Mouse (Mus musculus): ENCODE results near the gene Krtap4-16. TPM values are rescaled to one million over a fixed set of nuclear protein-coding genes. Genes with fewer than 3 reads are reported as not detected.
"Not testable (repeated sequence)": the region's sequence is repeated elsewhere in the genome, so short reads cannot be mapped to it uniquely, and the experiment has no call there.

Gene Krtap4-16
- polyA plus RNA-seq (2015; fragmentation: Nextera tagmentation; extraction: Ambion mirVana): not detected in 2 replicates

- H3K27ac ChIP-seq (replicated peaks): no peak within 1 kb of the TSS
- no peak within 1 kb of the TSS for H3K4me3 ChIP-seq
- H3K27me3 ChIP-seq (replicated peaks): no peaks in the 10 kb centered on the region
- H3K9me3 ChIP-seq: no peaks in the 10 kb centered on the region
- H3K4me2 ChIP-seq: no peak within 1 kb of the TSS
- H3K9ac ChIP-seq: no peak within 1 kb of the TSS
- H3K4me1 ChIP-seq: no peaks in the 10 kb centered on the region
- no peaks in the 10 kb centered on the region for H3K36me3 ChIP-seq
- no peak for ATAC-seq (ENCODE audit: extremely low read depth, insufficient number of reproducible peaks, low FRiP score, low TSS enrichment)
Observed at GRCm38 (mm10) chr11:99851508-99851907, at the start of gene Krtap4-16. Gene Krtap4-16 (minus strand): TSS chr11:99851608.

DNA sequence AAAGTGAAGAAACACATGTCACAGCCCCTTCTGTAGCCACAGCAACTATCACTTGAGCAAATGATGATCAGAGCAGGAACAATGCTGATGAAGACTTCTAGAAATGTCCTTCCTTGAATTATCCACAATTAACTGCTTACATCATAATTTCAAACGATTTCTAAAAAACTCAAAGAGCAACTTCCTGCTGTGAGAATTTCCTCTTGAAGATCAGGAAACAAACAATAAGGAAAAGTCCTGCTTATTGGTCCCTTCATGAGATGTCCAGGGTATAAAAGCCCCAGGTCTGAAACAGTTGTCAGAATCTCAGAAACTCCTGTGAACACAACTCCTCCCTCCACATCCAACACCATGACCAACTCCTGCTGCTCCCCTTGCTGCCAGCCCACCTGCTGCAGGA lies 27.5 kb upstream of the Krtap4-16 start, which contains the start of gene Gm11567:
Gene Gm11567 (plus strand): TSS at position 301 of the 400 bp plus-strand sequence.
- H3K9ac ChIP-seq; H3K4me3 ChIP-seq; H3K36me3 ChIP-seq; H3K4me2 ChIP-seq; H3K27ac ChIP-seq (replicated peaks); H3K9me3 ChIP-seq; ATAC-seq (ENCODE audit: extremely low read depth, insufficient number of reproducible peaks, low FRiP score, low TSS enrichment); H3K27me3 ChIP-seq (replicated peaks); H3K4me1 ChIP-seq: not testable (repeated sequence)
- 36% methylated on average over 1 of the region's 1 CpGs for WGBS

GRCm38 (mm10) chr11:99873089-99873488 lies 21.7 kb upstream of the Krtap4-16 start, which contains the start of gene Krtap9-1:
Gene Krtap9-1 (plus strand): TSS chr11:99873389.
- not testable (repeated sequence) for H3K9ac ChIP-seq; H3K4me2 ChIP-seq; H3K27ac ChIP-seq (replicated peaks); H3K36me3 ChIP-seq; H3K27me3 ChIP-seq (replicated peaks); H3K9me3 ChIP-seq; H3K4me3 ChIP-seq; H3K4me1 ChIP-seq; ATAC-seq (ENCODE audit: extremely low read depth, insufficient number of reproducible peaks, low FRiP score, low TSS enrichment)
- 75% methylated on average over 1 of the region's 1 CpGs for WGBS

DNA sequence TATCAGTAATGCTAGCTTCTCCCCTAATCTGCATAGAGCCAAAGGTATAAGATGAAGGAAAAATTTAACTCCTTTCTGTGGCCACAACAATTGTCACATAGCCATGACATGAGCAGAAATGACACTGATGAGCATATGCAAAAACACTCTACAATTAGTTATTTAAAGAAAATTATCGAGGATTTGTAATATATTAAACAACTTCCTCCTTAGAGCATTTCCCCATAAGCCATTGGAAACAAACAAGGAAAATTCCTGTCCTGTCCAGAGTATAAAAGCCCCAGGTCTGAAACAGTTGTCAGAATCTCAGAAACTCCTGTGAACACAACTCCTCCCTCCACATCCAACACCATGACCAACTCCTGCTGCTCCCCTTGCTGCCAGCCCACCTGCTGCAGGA lies 12.8 kb upstream of the Krtap4-16 start, which contains the start of gene Gm11559:
Gene Gm11559 (plus strand): TSS at position 301 of the 400 bp plus-strand sequence.
- H3K27ac ChIP-seq (replicated peaks); H3K4me3 ChIP-seq; ATAC-seq (ENCODE audit: extremely low read depth, insufficient number of reproducible peaks, low FRiP score, low TSS enrichment); H3K4me2 ChIP-seq; H3K9me3 ChIP-seq; H3K9ac ChIP-seq; H3K27me3 ChIP-seq (replicated peaks); H3K4me1 ChIP-seq; H3K36me3 ChIP-seq: not testable (repeated sequence)
- WGBS: 44% methylated on average over 1 of the region's 1 CpGs

GRCm38 (mm10) chr11:99858761-99859160 lies 7.4 kb upstream of the Krtap4-16 start:
- 82% methylated on average over 2 of the region's 2 CpGs for WGBS

GRCm38 (mm10) chr11:99857617-99858016 lies 6.2 kb upstream of the Krtap4-16 start, which contains the start of gene Gm11568:
Gene Gm11568 (plus strand): TSS chr11:99857917.
- WGBS: 64% methylated on average over 2 of the region's 2 CpGs
- H3K36me3 ChIP-seq: no peaks in the 10 kb centered on the region
- no peak within 1 kb of the TSS for H3K9ac ChIP-seq
- no peak within 1 kb of the TSS for H3K27ac ChIP-seq (replicated peaks)
- no peaks in the 10 kb centered on the region for H3K9me3 ChIP-seq
- no peak within 1 kb of the TSS for H3K4me2 ChIP-seq
- H3K4me1 ChIP-seq: no peaks in the 10 kb centered on the region
- H3K4me3 ChIP-seq: no peak within 1 kb of the TSS
- no peak for ATAC-seq (ENCODE audit: extremely low read depth, insufficient number of reproducible peaks, low FRiP score, low TSS enrichment)
- no peaks in the 10 kb centered on the region for H3K27me3 ChIP-seq (replicated peaks)

More at GRCm38 (mm10) chr11:99858761-99859160, 7.4 kb upstream of the Krtap4-16 start:
- no peaks in the 10 kb centered on the region for H3K4me1 ChIP-seq
- H3K9ac ChIP-seq: no peak overlapping the region
- H3K27ac ChIP-seq (replicated peaks): no peak overlapping the region
- no peaks in the 10 kb centered on the region for H3K27me3 ChIP-seq (replicated peaks)
- H3K36me3 ChIP-seq: no peaks in the 10 kb centered on the region
- H3K9me3 ChIP-seq: no peaks in the 10 kb centered on the region
- no peak overlapping the region for H3K4me2 ChIP-seq
- no peak overlapping the region for H3K4me3 ChIP-seq
- no peak for ATAC-seq (ENCODE audit: extremely low read depth, insufficient number of reproducible peaks, low FRiP score, low TSS enrichment)

DNA sequence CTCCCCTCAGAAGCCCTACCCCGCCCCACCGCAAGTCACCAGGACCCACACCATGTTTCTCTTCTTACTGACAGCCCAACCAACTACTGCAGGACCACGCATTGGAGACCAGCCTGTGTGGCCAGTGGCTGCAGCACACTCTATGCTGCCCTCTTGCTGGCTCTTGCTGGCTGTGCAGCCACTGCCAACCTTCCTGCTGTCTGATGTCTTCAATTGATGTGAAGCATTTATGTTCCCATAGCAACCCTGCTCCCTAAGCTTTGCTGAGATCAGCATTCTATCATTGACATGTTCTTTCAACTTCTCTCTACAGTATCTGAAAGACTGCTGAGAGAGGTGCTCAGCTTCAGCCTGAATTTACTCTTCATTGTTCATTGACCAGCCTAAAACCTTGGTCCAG lies 2.7 kb upstream of the Krtap4-16 start:
- Histone ChIP-seq H3K27ac (replicated peaks) (no peak overlapping the region), H3K9me3 (no peaks in the 10 kb centered on the region), H3K4me3 (no peak overlapping the region), H3K4me1 (no peaks in the 10 kb centered on the region), H3K27me3 (replicated peaks) (no peaks in the 10 kb centered on the region), H3K36me3 (no peaks in the 10 kb centered on the region), H3K9ac (no peak overlapping the region), H3K4me2 (no peak overlapping the region)
- 52% methylated on average over 3 of the region's 3 CpGs for WGBS
- no peak for ATAC-seq (ENCODE audit: extremely low read depth, insufficient number of reproducible peaks, low FRiP score, low TSS enrichment)

- 78% methylated on average over 2 of the region's 2 CpGs for WGBS
- no peaks in the 10 kb centered on the region for H3K27me3 ChIP-seq (replicated peaks)
- H3K4me1 ChIP-seq: no peaks in the 10 kb centered on the region
- H3K36me3 ChIP-seq: no peaks in the 10 kb centered on the region
- ATAC-seq (ENCODE audit: extremely low read depth, insufficient number of reproducible peaks, low FRiP score, low TSS enrichment): no peak
- H3K4me3 ChIP-seq: no peak overlapping the region
- H3K27ac ChIP-seq (replicated peaks): no peak overlapping the region
- H3K9ac ChIP-seq: no peak overlapping the region
- H3K4me2 ChIP-seq: no peak overlapping the region
- no peaks in the 10 kb centered on the region for H3K9me3 ChIP-seq
Observed at GRCm38 (mm10) chr11:99846746-99847145, 4.7 kb downstream of the Krtap4-16 start.

- Histone ChIP-seq H3K9ac (no peak overlapping the region), H3K4me3 (no peak overlapping the region), H3K4me2 (no peak overlapping the region), H3K27ac (replicated peaks) (no peak overlapping the region), H3K9me3 (no peaks in the 10 kb centered on the region), H3K36me3 (no peaks in the 10 kb centered on the region), H3K4me1 (no peaks in the 10 kb centered on the region), H3K27me3 (replicated peaks) (no peaks in the 10 kb centered on the region)
- ATAC-seq (ENCODE audit: extremely low read depth, insufficient number of reproducible peaks, low FRiP score, low TSS enrichment): no peak
- WGBS: 63% methylated on average over 1 of the region's 1 CpGs
Observed at GRCm38 (mm10) chr11:99842185-99842584, 9.2 kb downstream of the Krtap4-16 start.

DNA sequence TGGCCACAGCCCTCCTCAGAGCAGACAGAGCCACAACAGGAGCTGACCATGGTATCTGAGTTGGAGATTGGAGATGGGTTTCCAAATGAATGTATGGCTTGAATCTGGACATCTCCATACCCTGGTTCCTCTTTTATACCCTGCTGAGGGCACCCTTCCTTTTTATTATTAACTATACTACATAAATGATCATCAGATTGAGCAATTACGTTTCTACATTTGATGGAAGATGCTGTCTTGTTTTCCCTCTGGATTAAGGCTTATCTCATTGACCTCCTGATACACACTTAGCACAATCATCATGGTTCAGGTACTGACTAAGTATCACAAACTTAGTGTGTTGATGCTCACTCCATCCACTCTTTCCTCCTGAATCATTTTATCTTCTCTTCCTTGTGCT lies 13.4 kb downstream of the Krtap4-16 start, which contains the start of gene 2300003K06Rik:
Gene 2300003K06Rik (minus strand): TSS at position 101 of the 400 bp plus-strand sequence.
- 53% methylated on average over 1 of the region's 1 CpGs for WGBS
- H3K4me3 ChIP-seq: no peak within 1 kb of the TSS
- H3K9me3 ChIP-seq: no peaks in the 10 kb centered on the region
- H3K27ac ChIP-seq (replicated peaks): no peak within 1 kb of the TSS
- no peak for ATAC-seq (ENCODE audit: extremely low read depth, insufficient number of reproducible peaks, low FRiP score, low TSS enrichment)
- H3K4me1 ChIP-seq: no peaks in the 10 kb centered on the region
- no peaks in the 10 kb centered on the region for H3K27me3 ChIP-seq (replicated peaks)
- H3K4me2 ChIP-seq: no peak within 1 kb of the TSS
- no peaks in the 10 kb centered on the region for H3K36me3 ChIP-seq
- no peak within 1 kb of the TSS for H3K9ac ChIP-seq

- not testable (repeated sequence) for H3K4me2 ChIP-seq; H3K9me3 ChIP-seq; H3K4me1 ChIP-seq; H3K27ac ChIP-seq (replicated peaks); H3K36me3 ChIP-seq; H3K27me3 ChIP-seq (replicated peaks); H3K9ac ChIP-seq; H3K4me3 ChIP-seq; ATAC-seq (ENCODE audit: extremely low read depth, insufficient number of reproducible peaks, low FRiP score, low TSS enrichment)
- 71% methylated on average over 2 of the region's 2 CpGs for WGBS
Observed at GRCm38 (mm10) chr11:99815566-99815965, 35.8 kb downstream of the Krtap4-16 start, which contains the start of gene Gm11564. Gene Gm11564 (minus strand): TSS chr11:99815666.

DNA sequence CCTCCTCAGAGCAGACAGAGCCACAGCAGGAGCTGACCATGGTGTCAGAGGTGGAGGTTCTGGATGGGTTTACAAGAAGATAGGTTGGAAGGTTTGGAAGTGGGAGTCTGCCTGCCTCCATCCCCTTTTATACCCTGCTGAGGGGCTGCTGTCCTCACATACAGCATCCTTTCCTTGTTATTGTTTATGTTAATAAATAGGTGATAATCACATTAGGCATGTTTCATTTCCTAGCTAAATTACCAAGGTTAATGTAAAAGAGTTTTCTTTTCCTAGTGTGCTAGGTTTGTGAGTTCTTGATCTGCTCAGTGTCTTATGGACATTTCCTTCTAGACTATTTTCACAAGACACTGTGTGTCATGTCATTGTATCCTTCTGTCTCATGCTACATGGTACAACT lies 41.6 kb downstream of the Krtap4-16 start, which contains the start of gene Krtap4-13:
Gene Krtap4-13 (minus strand): TSS at position 101 of the 400 bp plus-strand sequence.
- not testable (repeated sequence) for H3K4me3 ChIP-seq; H3K27ac ChIP-seq (replicated peaks); H3K4me1 ChIP-seq; H3K4me2 ChIP-seq; H3K36me3 ChIP-seq; H3K9ac ChIP-seq; H3K9me3 ChIP-seq; H3K27me3 ChIP-seq (replicated peaks); ATAC-seq (ENCODE audit: extremely low read depth, insufficient number of reproducible peaks, low FRiP score, low TSS enrichment)

Data from heart, embryonic 13.5 days (tissue).